10 mouse cellular contexts compared by ENCODE assay signal in the genomic region with DNA sequence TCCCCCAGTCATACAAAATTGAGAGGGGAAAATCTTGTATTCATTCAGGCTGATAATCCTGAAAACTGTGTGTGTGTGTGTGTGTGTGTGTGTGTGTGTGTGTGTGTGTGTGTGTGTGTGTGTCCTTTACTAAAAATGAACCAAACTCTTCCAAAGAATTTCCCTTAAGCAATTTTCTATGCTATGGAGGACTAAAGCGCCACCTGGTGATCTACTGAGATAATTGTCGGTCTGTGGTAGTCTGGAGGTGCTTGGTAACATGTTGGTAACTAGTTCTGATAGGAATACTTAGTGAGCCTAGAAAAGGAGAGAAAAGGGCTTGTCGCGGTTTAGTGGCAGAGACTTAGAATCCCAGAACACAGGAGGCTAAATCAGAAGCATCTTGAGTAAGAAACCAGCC.
A peak's percentile ranks its signal among the peaks of the same experiment; 100 is the strongest.
DNase-seq lines count a peak whose midpoint lies in the region; ATAC-seq and TF ChIP-seq lines count a peak whose summit lies in the region.
"Had no signal": no experiment of that assay in that cellular context is flagged by ENCODE, and none has a peak within 500 bp of the region (broad histone marks: within the 10 kb centered on the region; RNA-seq: fewer than 3 reads in every experiment).

No protein-coding gene starts in this region.

- DNase-seq in heart, adult 2 months, result no peak
- DNase-seq in heart, adult 11 months, result no peak
- peak; percentile 85 for DNase-seq in midbrain, postnatal 0 days (ENCODE audit: low spot score)
- peak; percentile 38 to 62 for DNase-seq in cerebellum, postnatal 25 days
- no peak for DNase-seq in thymus, postnatal 10 days (ENCODE audit: low spot score in 2 of 2)

- H3K27me3 ChIP-seq in heart, adult 2 months (ENCODE audit: control insufficient read depth, insufficient read depth, low read length), result no peaks in the 10 kb centered on the region
- H3K27me3 ChIP-seq in midbrain, postnatal 0 days (ENCODE audit: insufficient read depth, low read length), result no peaks in the 10 kb centered on the region
- no peaks in the 10 kb centered on the region for H3K27me3 ChIP-seq in midbrain, embryonic 15.5 days (replicated peaks)
- H3K27me3 ChIP-seq: heart, embryonic 15.5 days had no signal

- H3K9me3 ChIP-seq in midbrain, postnatal 0 days (ENCODE audit: low read length), result 0 out of 2 replicates have a peak, but pooled peaks cover 2% of the 10 kb centered on the region
- H3K9me3 ChIP-seq in midbrain, embryonic 15.5 days, result no peaks in the 10 kb centered on the region
- H3K9me3 ChIP-seq: heart, embryonic 15.5 days had no signal

- no peaks in the 10 kb centered on the region for H3K36me3 ChIP-seq in heart, adult 2 months (ENCODE audit: control insufficient read depth, insufficient read depth, low read length)
- H3K36me3 ChIP-seq in midbrain, postnatal 0 days (ENCODE audit: insufficient read depth, low read length), result no peaks in the 10 kb centered on the region
- H3K36me3 ChIP-seq in midbrain, embryonic 15.5 days (replicated peaks), result no peaks in the 10 kb centered on the region
- H3K36me3 ChIP-seq: heart, embryonic 15.5 days had no signal

- no peak for ATAC-seq in midbrain, postnatal 0 days (ENCODE audit: low FRiP score)
- no peak for ATAC-seq in midbrain, embryonic 15.5 days (replicated peaks)
- ATAC-seq in megakaryocyte progenitor cell, adult 5-6 weeks (replicated peaks; ENCODE audit: poor library complexity), result peak; percentile 39; the same call in 1 of the 2 replicates
- no peak for ATAC-seq in inflammation-experienced regulatory T-cells, adult 6 months

- no peak overlapping the region for H3K9ac ChIP-seq in heart, adult 2 months (ENCODE audit: low read depth, low read length)
- no peak overlapping the region for H3K9ac ChIP-seq in midbrain, postnatal 0 days (replicated peaks; ENCODE audit: low read length, poor library complexity, severe bottlenecking)
- no peak overlapping the region for H3K9ac ChIP-seq in midbrain, embryonic 15.5 days
- H3K9ac ChIP-seq: heart, embryonic 15.5 days had no signal

- peak; percentile 52 for TF ChIP-seq CTCF in heart, adult 2 months (IDR thresholded peaks at IDR 0.05)
- peak; percentile 83 for TF ChIP-seq CTCF in midbrain, postnatal 0 days (IDR thresholded peaks at IDR 0.05)

- no peak for TF ChIP-seq EP300 in heart, adult 2 months (IDR thresholded peaks at IDR 0.05; ENCODE audit: insufficient read depth, low read depth, low read length)

- no peaks in the 10 kb centered on the region for H3K4me1 ChIP-seq in heart, adult 2 months (ENCODE audit: control insufficient read depth, insufficient read depth, low read length)
- H3K4me1 ChIP-seq in midbrain, postnatal 0 days (ENCODE audit: insufficient read depth, low read length), result no peaks in the 10 kb centered on the region
- no peaks in the 10 kb centered on the region for H3K4me1 ChIP-seq in midbrain, embryonic 15.5 days
- H3K4me1 ChIP-seq: heart, embryonic 15.5 days had no signal

- H3K27ac ChIP-seq in heart, adult 2 months, result no peak overlapping the region
- H3K27ac ChIP-seq in midbrain, postnatal 0 days (ENCODE audit: low read depth, low read length), result no peak overlapping the region
- no peak overlapping the region for H3K27ac ChIP-seq in midbrain, embryonic 15.5 days
- H3K27ac ChIP-seq: heart, embryonic 15.5 days; macrophage had no signal

- TF ChIP-seq POLR2A in heart, adult 2 months (IDR thresholded peaks at IDR 0.05; ENCODE audit: insufficient read depth, low read depth, low read length), result no peak

- no peak overlapping the region for H3K4me3 ChIP-seq in heart, adult 2 months
- no peak overlapping the region for H3K4me3 ChIP-seq in midbrain, postnatal 0 days (ENCODE audit: low read depth, low read length)
- H3K4me3 ChIP-seq in midbrain, embryonic 15.5 days, result no peak overlapping the region
- H3K4me3 ChIP-seq: heart, embryonic 15.5 days had no signal

- no peaks in the 10 kb centered on the region for H3K79me2 ChIP-seq in heart, adult 2 months (replicated peaks; ENCODE audit: control insufficient read depth, insufficient read depth, low read length)

- WGBS in heart, adult 2 months, result 8% methylated on average over 4 of the region's 4 CpGs
- 15% methylated on average over 4 of the region's 4 CpGs for WGBS in midbrain, postnatal 0 days
- 16% methylated on average over 4 of the region's 4 CpGs for WGBS in midbrain, embryonic 15.5 days

- intact Hi-C loops in heart, adult 2 months (cut with DNase I), result no loop called here

- no peak overlapping the region for H3K4me2 ChIP-seq in midbrain, postnatal 0 days (ENCODE audit: low read depth, low read length, poor library complexity, severe bottlenecking)
- H3K4me2 ChIP-seq in midbrain, embryonic 15.5 days, result no peak overlapping the region
- H3K4me2 ChIP-seq: heart, embryonic 15.5 days had no signal

Comparison
In these comparisons a context has a peak if more than half of its experiments do, and no peak if none do; other contexts are left out.
1. DNase-seq: peak in midbrain, postnatal 0 days (single experiment) and cerebellum, postnatal 25 days (2 of 2); none in heart, adult 2 months (0 of 2), heart, adult 11 months (single experiment) and thymus, postnatal 10 days (0 of 2).